Mouse (Mus musculus): ENCODE results near the gene Nr1h4. TPM values are rescaled to one million over a fixed set of nuclear protein-coding genes. Genes with fewer than 3 reads are reported as not detected.

Gene Nr1h4
- polyA plus RNA-seq, 1 experiment from 2014 or later: 0.15 TPM

DNA sequence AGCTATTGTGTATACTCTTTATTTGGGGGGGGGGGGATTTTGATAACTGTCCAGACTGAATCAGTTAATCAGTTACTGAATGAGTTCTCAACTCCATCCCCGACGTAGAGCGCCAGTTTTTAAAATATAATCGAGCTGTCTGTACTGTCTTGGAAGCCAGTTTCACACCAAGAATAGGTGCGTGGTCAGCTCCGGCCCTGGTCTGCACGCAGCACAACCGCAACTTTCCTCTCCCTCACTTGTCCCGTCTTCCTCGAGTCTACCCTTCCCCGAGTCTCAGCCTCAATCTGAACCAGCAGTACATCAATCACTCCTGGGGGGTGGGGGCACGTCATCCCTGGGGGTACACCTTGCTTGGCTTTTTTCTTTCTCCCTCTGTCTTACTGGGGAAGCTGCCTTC is 98.0 kb downstream of the Nr1h4 start:
- Histone ChIP-seq H3K27me3 (replicated peaks; ENCODE audit: control insufficient read depth, insufficient read depth, low read length) (peaks cover 14% of the 10 kb centered on the region), H3K9me3 (ENCODE audit: control insufficient read depth, low read length) (no peaks in the 10 kb centered on the region), H3K4me1 (ENCODE audit: control insufficient read depth, insufficient read depth, low read depth, low read length) (peaks cover 3% of the 10 kb centered on the region), H3K9ac (ENCODE audit: low read depth, low read length) (no peak overlapping the region), H3K4me2 (ENCODE audit: low read length) (peak overlapping the region; percentile 40), H3K4me3 (ENCODE audit: low read length) (no peak overlapping the region), H3K36me3 (ENCODE audit: control insufficient read depth, insufficient read depth, low read length) (no peaks in the 10 kb centered on the region), H3K27ac (ENCODE audit: low read depth, low read length) (no peak overlapping the region)
- 41% methylated on average over 12 of the region's 12 CpGs for WGBS
- ATAC-seq: no peak

GRCm38 (mm10) chr10:89434509-89435210 is 98.7 kb downstream of the Nr1h4 start:
- Histone ChIP-seq H3K4me2 (ENCODE audit: low read length) (peak overlapping the region; percentile 40), H3K27me3 (replicated peaks; ENCODE audit: control insufficient read depth, insufficient read depth, low read length) (peaks cover 14% of the 10 kb centered on the region), H3K4me3 (ENCODE audit: low read length) (no peak overlapping the region), H3K9ac (ENCODE audit: low read depth, low read length) (no peak overlapping the region), H3K27ac (ENCODE audit: low read depth, low read length) (no peak overlapping the region), H3K4me1 (ENCODE audit: control insufficient read depth, insufficient read depth, low read depth, low read length) (peaks cover 3% of the 10 kb centered on the region), H3K36me3 (ENCODE audit: control insufficient read depth, insufficient read depth, low read length) (no peaks in the 10 kb centered on the region), H3K9me3 (ENCODE audit: control insufficient read depth, low read length) (no peaks in the 10 kb centered on the region)
- no peak for ATAC-seq
- 15% methylated on average over 17 of the region's 17 CpGs for WGBS

- H3K36me3 ChIP-seq (ENCODE audit: control insufficient read depth, insufficient read depth, low read length): no peaks in the 10 kb centered on the region
- WGBS: 86% methylated on average over 13 of the region's 13 CpGs
- H3K9me3 ChIP-seq (ENCODE audit: control insufficient read depth, low read length): no peaks in the 10 kb centered on the region
- no peak overlapping the region for H3K4me2 ChIP-seq (ENCODE audit: low read length)
- ATAC-seq: no peak
- H3K4me3 ChIP-seq (ENCODE audit: low read length): no peak overlapping the region
- H3K27me3 ChIP-seq (replicated peaks; ENCODE audit: control insufficient read depth, insufficient read depth, low read length): peaks cover 12% of the 10 kb centered on the region
- H3K9ac ChIP-seq (ENCODE audit: low read depth, low read length): no peak overlapping the region
- H3K27ac ChIP-seq (ENCODE audit: low read depth, low read length): no peak overlapping the region
- H3K4me1 ChIP-seq (ENCODE audit: control insufficient read depth, insufficient read depth, low read depth, low read length): peaks cover 3% of the 10 kb centered on the region
Observed at GRCm38 (mm10) chr10:89432743-89433142, 100.6 kb downstream of the Nr1h4 start.

GRCm38 (mm10) chr10:89430751-89431150 is 102.6 kb downstream of the Nr1h4 start:
- WGBS: 93% methylated on average over 7 of the region's 7 CpGs
- no peak overlapping the region for H3K27ac ChIP-seq (ENCODE audit: low read depth, low read length)
- H3K9me3 ChIP-seq (ENCODE audit: control insufficient read depth, low read length): no peaks in the 10 kb centered on the region
- ATAC-seq: no peak
- H3K4me3 ChIP-seq (ENCODE audit: low read length): no peak overlapping the region
- no peaks in the 10 kb centered on the region for H3K36me3 ChIP-seq (ENCODE audit: control insufficient read depth, insufficient read depth, low read length)
- H3K4me1 ChIP-seq (ENCODE audit: control insufficient read depth, insufficient read depth, low read depth, low read length): peaks cover 3% of the 10 kb centered on the region
- H3K4me2 ChIP-seq (ENCODE audit: low read length): no peak overlapping the region
- H3K27me3 ChIP-seq (replicated peaks; ENCODE audit: control insufficient read depth, insufficient read depth, low read length): peaks cover 7% of the 10 kb centered on the region
- no peak overlapping the region for H3K9ac ChIP-seq (ENCODE audit: low read depth, low read length)

DNA sequence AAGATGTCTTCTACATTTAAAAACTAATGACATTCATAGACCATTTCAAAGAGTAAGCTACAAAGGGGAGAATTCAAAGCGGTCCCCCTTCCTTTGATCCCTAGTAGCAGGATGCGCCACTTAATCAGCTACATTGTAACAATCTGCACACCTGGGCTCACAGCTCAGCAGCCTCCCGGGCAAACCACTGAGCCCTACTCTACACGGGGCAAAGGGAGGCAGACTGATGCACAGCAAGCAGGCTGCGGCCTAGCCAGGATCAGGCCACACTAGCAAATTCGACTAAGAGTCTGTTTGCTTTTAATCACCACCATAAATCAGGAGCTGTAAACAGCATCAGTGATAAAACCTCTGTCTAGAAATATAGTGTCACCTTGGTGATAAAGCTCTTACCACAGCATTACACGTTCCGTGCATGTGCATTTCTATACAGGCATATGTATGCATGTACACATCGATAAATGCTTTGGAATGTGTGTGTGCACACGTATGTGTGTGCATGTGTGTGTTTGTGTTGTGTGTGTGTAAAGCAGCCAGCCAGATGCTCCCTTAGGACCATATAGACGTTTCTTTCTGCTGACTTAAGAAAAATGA is 108.5 kb downstream of the Nr1h4 start:
- H3K4me3 ChIP-seq (ENCODE audit: low read length): no peak overlapping the region
- H3K4me1 ChIP-seq (ENCODE audit: control insufficient read depth, insufficient read depth, low read depth, low read length): no peaks in the 10 kb centered on the region
- H3K27ac ChIP-seq (ENCODE audit: low read depth, low read length): no peak overlapping the region
- H3K27me3 ChIP-seq (replicated peaks; ENCODE audit: control insufficient read depth, insufficient read depth, low read length): no peaks in the 10 kb centered on the region
- WGBS: 83% methylated on average over 11 of the region's 11 CpGs
- no peak for ATAC-seq
- H3K4me2 ChIP-seq (ENCODE audit: low read length): no peak overlapping the region
- no peaks in the 10 kb centered on the region for H3K9me3 ChIP-seq (ENCODE audit: control insufficient read depth, low read length)
- H3K36me3 ChIP-seq (ENCODE audit: control insufficient read depth, insufficient read depth, low read length): no peaks in the 10 kb centered on the region
- H3K9ac ChIP-seq (ENCODE audit: low read depth, low read length): no peak overlapping the region

- H3K27me3 ChIP-seq (replicated peaks; ENCODE audit: control insufficient read depth, insufficient read depth, low read length): no peaks in the 10 kb centered on the region
- 93% methylated on average over 9 of the region's 9 CpGs for WGBS
- ATAC-seq: no peak
Observed at GRCm38 (mm10) chr10:89424217-89424616, 109.2 kb downstream of the Nr1h4 start.

DNA sequence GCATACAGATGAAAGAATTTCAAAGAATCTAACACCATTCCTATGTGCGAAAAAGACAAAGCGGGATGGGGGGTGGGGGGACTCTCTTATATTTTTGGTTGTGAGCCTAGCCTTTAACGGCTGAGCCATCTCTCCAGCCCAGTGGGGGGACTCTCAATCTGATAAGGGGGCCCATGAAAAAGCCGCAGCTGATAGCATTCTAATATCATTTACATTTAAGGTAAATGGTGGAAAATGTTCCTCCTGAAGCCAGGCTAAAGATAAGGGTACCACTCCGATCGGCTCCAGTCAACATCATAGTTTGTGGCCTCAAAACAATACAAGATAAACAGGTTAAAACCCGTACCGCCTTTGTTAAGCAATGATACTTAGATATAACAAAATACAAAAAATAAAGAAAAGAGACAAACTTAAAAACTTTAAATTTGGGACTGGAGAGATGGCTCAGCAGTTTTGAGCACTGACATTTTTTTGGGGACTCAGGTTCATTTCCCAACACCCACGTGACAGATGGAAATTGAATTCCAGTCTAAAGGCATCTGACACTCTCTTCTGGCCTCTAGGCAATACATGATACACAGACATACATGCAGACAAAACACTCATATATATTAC is 110.1 kb downstream of the Nr1h4 start:
- Histone ChIP-seq H3K4me2 (ENCODE audit: low read length) (no peak overlapping the region), H3K27me3 (replicated peaks; ENCODE audit: control insufficient read depth, insufficient read depth, low read length) (no peaks in the 10 kb centered on the region)
- WGBS: 93% methylated on average over 9 of the region's 9 CpGs

More at GRCm38 (mm10) chr10:89424217-89424616, 109.2 kb downstream of the Nr1h4 start:
- Histone ChIP-seq H3K4me2 (ENCODE audit: low read length) (no peak overlapping the region), H3K36me3 (ENCODE audit: control insufficient read depth, insufficient read depth, low read length) (no peaks in the 10 kb centered on the region), H3K4me1 (ENCODE audit: control insufficient read depth, insufficient read depth, low read depth, low read length) (no peaks in the 10 kb centered on the region), H3K27ac (ENCODE audit: low read depth, low read length) (no peak overlapping the region), H3K9me3 (ENCODE audit: control insufficient read depth, low read length) (no peaks in the 10 kb centered on the region), H3K9ac (ENCODE audit: low read depth, low read length) (no peak overlapping the region), H3K4me3 (ENCODE audit: low read length) (no peak overlapping the region)

GRCm38 (mm10) chr10:89422504-89423158 is 110.8 kb downstream of the Nr1h4 start:
- ATAC-seq: no peak
- no peak overlapping the region for H3K4me3 ChIP-seq (ENCODE audit: low read length)
- H3K9ac ChIP-seq (ENCODE audit: low read depth, low read length): no peak overlapping the region
- no peaks in the 10 kb centered on the region for H3K9me3 ChIP-seq (ENCODE audit: control insufficient read depth, low read length)
- H3K4me2 ChIP-seq (ENCODE audit: low read length): no peak overlapping the region
- no peaks in the 10 kb centered on the region for H3K4me1 ChIP-seq (ENCODE audit: control insufficient read depth, insufficient read depth, low read depth, low read length)
- no peaks in the 10 kb centered on the region for H3K36me3 ChIP-seq (ENCODE audit: control insufficient read depth, insufficient read depth, low read length)
- 94% methylated on average over 8 of the region's 8 CpGs for WGBS
- no peak overlapping the region for H3K27ac ChIP-seq (ENCODE audit: low read depth, low read length)
- H3K27me3 ChIP-seq (replicated peaks; ENCODE audit: control insufficient read depth, insufficient read depth, low read length): no peaks in the 10 kb centered on the region

More for the DNA sequence above, 110.1 kb downstream of the Nr1h4 start:
- ATAC-seq: no peak
- Histone ChIP-seq H3K9ac (ENCODE audit: low read depth, low read length) (no peak overlapping the region), H3K27ac (ENCODE audit: low read depth, low read length) (no peak overlapping the region), H3K4me1 (ENCODE audit: control insufficient read depth, insufficient read depth, low read depth, low read length) (no peaks in the 10 kb centered on the region), H3K36me3 (ENCODE audit: control insufficient read depth, insufficient read depth, low read length) (no peaks in the 10 kb centered on the region), H3K9me3 (ENCODE audit: control insufficient read depth, low read length) (no peaks in the 10 kb centered on the region), H3K4me3 (ENCODE audit: low read length) (no peak overlapping the region)

DNA sequence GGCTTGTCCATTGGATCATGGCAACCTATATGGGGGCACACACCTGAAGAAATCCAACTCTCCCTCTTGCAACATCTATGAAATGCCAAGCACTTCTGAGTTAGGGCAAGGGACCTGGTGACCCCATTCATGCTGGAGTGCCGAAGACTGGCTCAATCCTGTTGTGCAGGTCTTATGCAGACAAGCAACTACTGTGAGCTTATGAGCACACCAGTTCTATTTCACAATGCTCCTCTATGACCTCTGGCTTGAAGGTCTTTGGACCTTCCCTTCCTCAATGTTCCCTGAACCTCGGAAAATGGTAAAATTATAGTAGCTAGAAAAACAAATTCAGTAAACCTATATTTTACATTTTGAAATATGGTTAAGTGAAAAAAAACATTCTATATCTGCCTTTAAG is 115.4 kb downstream of the Nr1h4 start:
- Histone ChIP-seq H3K36me3 (ENCODE audit: control insufficient read depth, insufficient read depth, low read length) (no peaks in the 10 kb centered on the region), H3K9me3 (ENCODE audit: control insufficient read depth, low read length) (no peaks in the 10 kb centered on the region), H3K9ac (ENCODE audit: low read depth, low read length) (no peak overlapping the region), H3K27me3 (replicated peaks; ENCODE audit: control insufficient read depth, insufficient read depth, low read length) (no peaks in the 10 kb centered on the region), H3K4me3 (ENCODE audit: low read length) (no peak overlapping the region), H3K4me1 (ENCODE audit: control insufficient read depth, insufficient read depth, low read depth, low read length) (no peaks in the 10 kb centered on the region), H3K4me2 (ENCODE audit: low read length) (no peak overlapping the region), H3K27ac (ENCODE audit: low read depth, low read length) (no peak overlapping the region)
- ATAC-seq: no peak
- WGBS: 96% methylated on average over 2 of the region's 2 CpGs

Data from hindbrain, embryonic 16.5 days (tissue).